Mouse (Mus musculus) layer of hippocampus, postnatal 14 days (tissue): ENCODE results near the gene Zfp955a. TPM values are rescaled to one million over a fixed set of nuclear protein-coding genes. Genes with fewer than 3 reads are reported as not detected.
"Not testable (repeated sequence)": the region's sequence is repeated elsewhere in the genome, so short reads cannot be mapped to it uniquely, and the experiment has no call there.

Experiments used
- DNase-seq, 2 experiments: peaks; one replicate each; pipeline ENCODE4 v3.0.0; 2021 to 2022; ENCODE audit warnings: low spot score in 2 of 2, mixed read lengths in 1 of 2
- long read RNA-seq, 2 experiments: library from polyadenylated mRNA; stranded (forward); transcript quantifications; one replicate each; pipeline ENCODE4 v2.0.0; 2021
- total RNA-seq, 2 experiments: library from RNA; stranded (reverse); gene quantifications; 2 replicates each; pipeline ENCODE4 v1.2.3; 2021

Zfp955a gene
- 10 to 100 TPM; 10.7 to 11.9 TPM for total RNA-seq
- long read RNA-seq, experiment 1, transcript Zfp955a-201 (4 exons, 3,544 nt) = major isoform, 8 of 10 reads
- long read RNA-seq, experiment 1, partial matches to known transcripts = 1 of 10 reads
- long read RNA-seq, experiment 1, other reads (novel, unspliced or antisense) = 1 of 10 reads
- long read RNA-seq, experiment 2, partial matches to known transcripts = 1 of 5 reads
- long read RNA-seq, experiment 2, other reads (novel, unspliced or antisense) = 0 of 5 reads

DNA sequence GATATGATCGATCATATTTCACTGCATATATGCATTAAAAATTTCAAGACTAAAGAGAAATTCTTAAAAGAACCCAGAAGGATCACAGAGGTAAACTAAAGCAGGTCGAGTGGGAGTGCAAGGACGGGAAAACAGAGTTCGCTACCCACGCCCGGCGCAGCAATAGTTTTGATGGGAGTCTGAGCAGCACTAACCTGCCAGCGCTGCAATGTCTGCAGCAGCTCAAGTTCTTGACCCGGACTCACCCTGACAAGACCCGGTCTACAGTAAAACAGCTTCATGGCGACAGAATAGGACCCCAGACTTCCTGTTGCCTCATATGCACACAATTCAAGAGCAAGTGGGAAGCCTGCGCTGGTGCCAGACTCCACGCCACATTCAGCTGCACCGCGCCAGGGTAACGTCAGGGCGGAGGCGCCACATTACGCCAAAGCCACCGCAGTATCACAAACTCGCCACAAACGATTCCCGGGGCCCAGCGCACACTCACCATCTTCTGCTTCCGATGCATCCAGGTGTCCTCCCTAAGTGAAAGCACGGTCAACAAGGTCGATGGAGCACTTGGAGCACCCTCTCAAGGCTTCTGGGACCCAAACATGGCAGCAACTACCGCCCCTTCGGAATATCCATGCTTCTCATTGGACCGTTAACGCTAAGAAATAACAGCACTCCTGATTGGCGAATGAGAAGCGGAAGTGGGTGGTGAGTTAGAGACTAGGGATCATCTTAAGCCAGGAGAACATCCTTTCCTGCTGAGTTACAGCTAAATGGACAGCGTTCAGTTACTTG, at the start of gene Zfp955a:
Zfp955a (minus strand) TSS at position 616 of the 789 bp plus-strand sequence.
- DNase-seq = not testable (repeated sequence)

- DNase-seq = not testable (repeated sequence)
These were observed 34.9 kb upstream of the Zfp955a start for GRCm38 (mm10) chr17:33289876-33290149.

DNA sequence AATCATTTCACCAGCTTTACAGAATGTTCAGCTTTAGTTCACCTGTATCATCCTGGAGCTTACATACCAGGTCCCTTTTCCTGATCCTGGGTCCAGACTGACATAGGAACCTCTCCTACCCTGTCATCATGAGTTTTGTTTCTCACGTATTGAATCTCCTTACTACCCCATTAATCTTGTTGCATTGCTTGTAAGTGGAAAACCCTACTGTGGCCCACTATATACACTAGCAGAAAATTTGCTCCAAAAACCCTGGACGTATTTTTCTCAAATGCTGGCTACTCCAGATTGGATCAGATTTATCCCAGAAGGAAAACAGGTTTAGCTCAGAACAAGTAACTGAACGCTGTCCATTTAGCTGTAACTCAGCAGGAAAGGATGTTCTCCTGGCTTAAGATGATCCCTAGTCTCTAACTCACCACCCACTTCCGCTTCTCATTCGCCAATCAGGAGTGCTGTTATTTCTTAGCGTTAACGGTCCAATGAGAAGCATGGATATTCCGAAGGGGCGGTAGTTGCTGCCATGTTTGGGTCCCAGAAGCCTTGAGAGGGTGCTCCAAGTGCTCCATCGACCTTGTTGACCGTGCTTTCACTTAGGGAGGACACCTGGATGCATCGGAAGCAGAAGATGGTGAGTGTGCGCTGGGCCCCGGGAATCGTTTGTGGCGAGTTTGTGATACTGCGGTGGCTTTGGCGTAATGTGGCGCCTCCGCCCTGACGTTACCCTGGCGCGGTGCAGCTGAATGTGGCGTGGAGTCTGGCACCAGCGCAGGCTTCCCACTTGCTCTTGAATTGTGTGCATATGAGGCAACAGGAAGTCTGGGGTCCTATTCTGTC, 34.3 kb upstream of the Zfp955a start, which contains the start of gene Zfp955b:
Zfp955b (plus strand) TSS at position 506 of the 837 bp plus-strand sequence.
- not testable (repeated sequence) for DNase-seq

GRCm38 (mm10) chr17:33268907-33269306, 14.0 kb upstream of the Zfp955a start:
- no peak for DNase-seq

DNA sequence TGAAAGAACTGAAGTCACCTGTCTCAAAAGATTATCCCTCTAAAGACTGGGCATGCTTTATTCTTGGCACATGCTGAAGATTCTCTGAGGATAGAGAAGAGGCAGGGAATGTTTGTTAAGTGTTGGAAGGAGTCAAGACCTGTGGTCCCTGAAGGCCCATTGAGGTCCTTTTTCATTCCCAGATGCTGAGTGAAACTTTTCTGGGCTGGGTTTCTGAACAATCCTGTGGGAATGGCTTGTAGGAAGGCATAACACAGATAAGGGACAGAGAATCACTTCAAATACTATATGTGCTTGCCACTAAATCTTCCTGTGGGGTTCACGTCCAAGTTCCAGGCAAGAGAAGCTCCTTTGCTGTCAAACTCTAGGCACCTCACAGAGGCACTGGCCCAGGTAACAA, 9.4 kb upstream of the Zfp955a start, which contains the start of gene Olfr63:
Olfr63 (plus strand) TSS at position 301 of the 400 bp plus-strand sequence.
- no peak for DNase-seq

DNA sequence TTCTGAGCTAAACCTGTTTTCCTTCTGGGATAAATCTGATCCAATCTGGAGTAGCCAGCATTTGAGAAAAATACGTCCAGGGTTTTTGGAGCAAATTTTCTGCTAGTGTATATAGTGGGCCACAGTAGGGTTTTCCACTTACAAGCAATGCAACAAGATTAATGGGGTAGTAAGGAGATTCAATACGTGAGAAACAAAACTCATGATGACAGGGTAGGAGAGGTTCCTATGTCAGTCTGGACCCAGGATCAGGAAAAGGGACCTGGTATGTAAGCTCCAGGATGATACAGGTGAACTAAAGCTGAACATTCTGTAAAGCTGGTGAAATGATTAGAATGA, 343 bp upstream of the Zfp955a start:
- not testable (repeated sequence) for DNase-seq

DNA sequence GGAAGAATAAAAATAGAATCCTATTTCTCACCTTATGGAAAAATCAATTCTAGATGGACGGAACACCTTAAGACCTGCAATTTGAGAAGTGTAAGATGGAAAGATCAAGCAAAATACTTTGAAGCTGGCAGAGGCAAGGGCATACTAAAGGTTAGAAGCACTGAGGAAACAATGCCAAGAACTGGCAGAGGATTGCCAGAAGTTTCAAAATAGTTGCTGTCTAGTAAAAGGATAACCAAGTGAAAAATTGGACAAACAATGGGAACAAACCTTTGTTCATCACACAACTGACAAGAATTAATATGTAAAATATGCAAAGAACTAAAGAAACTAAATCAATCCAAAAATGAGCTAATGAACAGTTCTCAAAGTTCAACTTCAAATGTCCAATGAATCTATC, 18.3 kb downstream of the Zfp955a start:
- DNase-seq = not testable (repeated sequence)

GRCm38 (mm10) chr17:33221590-33221989, 33.4 kb downstream of the Zfp955a start, which contains the start of gene Olfr1564:
Gene Olfr1564 (minus strand): TSS chr17:33221690.
- DNase-seq = no peak

DNA sequence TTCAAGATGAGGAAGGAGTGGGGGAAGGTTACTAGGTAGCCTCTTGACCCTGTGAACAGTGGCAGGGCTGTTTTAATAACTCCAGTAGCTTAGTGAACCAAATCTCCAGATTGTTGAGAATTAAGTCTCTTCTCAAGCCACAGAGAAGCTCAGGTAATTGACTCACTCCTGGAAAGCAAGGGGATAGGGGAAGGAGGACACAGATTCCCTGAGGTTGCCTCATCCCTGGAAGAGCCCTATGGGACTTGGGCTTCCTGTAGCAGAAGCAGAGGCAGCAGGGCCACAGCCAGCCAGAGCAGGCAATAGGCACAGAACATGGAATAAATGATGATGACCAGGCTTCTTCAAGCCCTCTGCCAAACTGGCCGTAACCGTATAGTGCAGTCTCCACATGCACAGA, 63.9 kb downstream of the Zfp955a start, which contains the start of gene Olfr239:
Olfr239 (plus strand) TSS at position 301 of the 400 bp plus-strand sequence.
- DNase-seq = not testable (repeated sequence)

Other genes with a start within 250 kb of the Zfp955a start
- gene Zfp763, start 221.7 kb downstream of the Zfp955a start, total RNA-seq = 10 to 100 TPM; 18.6 to 20.3 TPM
- gene 4921501E09Rik, start 187.1 kb downstream of the Zfp955a start, total RNA-seq = not detected
- gene Zfp563, start 165.8 kb downstream of the Zfp955a start, total RNA-seq = 10 to 100 TPM; 15.6 to 20.5 TPM
- gene Morc2b, start 115.5 kb downstream of the Zfp955a start, total RNA-seq = 1 to 10 TPM; 1.2 to 1.4 TPM
- not detected for gene Olfr55, start 86.7 kb downstream of the Zfp955a start, total RNA-seq
- gene Olfr239, start 63.8 kb downstream of the Zfp955a start, total RNA-seq = not detected
- gene Olfr1564, start 33.5 kb downstream of the Zfp955a start, total RNA-seq = under 1 TPM; 0.53 to 0.79 TPM
- gene Olfr63, start 9.5 kb upstream of the Zfp955a start, total RNA-seq = under 1 TPM in 1 of 2 experiments, not detected in 1; 0.05 TPM
- 10 to 100 TPM; 26.8 to 31.8 TPM for gene Zfp955b, start 34.4 kb upstream of the Zfp955a start, total RNA-seq
- gene Zfp81, start 103.7 kb upstream of the Zfp955a start, total RNA-seq = 10 to 100 TPM; 20.9 to 21.2 TPM
- 10 to 100 TPM in 1 of 2 experiments, 1 to 10 TPM in 1; 9.3 to 12.1 TPM for gene Zfp101, start 139.5 kb upstream of the Zfp955a start, total RNA-seq
- under 1 TPM in 1 of 2 experiments, not detected in 1; 0.29 TPM for gene Actl9, start 177.8 kb upstream of the Zfp955a start, total RNA-seq